In the genomic region with DNA sequence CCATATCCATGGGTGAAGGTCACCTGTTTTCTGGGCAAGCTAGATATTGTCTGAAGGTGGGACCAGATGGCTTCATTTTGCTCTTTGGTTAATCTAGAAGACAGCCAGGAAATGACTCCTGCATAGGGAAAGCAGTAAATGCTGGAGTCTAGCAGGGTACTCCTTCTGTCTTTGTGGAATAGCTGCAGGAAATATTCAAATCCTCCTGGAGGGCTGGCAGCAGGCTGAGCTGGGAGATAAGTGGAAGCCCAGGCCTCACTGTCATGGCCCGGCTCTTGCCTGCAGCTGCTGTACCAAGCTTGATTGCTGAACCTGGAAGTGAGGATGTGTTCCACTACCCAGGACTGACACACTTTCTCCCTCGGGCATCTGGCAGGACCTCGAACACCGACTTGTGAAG, we compare ENCODE assay signal across 17 mouse cellular contexts. TPM values are rescaled to one million over a fixed set of nuclear protein-coding genes. Genes with fewer than 3 reads are reported as not detected.
A peak's percentile ranks its signal among the peaks of the same experiment; 100 is the strongest.
DNase-seq lines count a peak whose midpoint lies in the region; TF ChIP-seq lines count a peak whose summit lies in the region.
"Had no signal": no experiment of that assay in that cellular context is flagged by ENCODE, and none has a peak within 500 bp of the region (broad histone marks: within the 10 kb centered on the region; RNA-seq: fewer than 3 reads in every experiment).

No protein-coding gene starts in this region.

- DNase-seq in cerebellum, postnatal 10 days = peak; percentile 50 to 56
- DNase-seq in cerebellum, adult 8-10 months = no peak
- DNase-seq in cerebellum, postnatal 25 days = peak; percentile 37 to 43
- no peak for DNase-seq in cerebellum, adult 9-11 months
- no peak for DNase-seq in layer of hippocampus, adult 2 months (ENCODE audit: low spot score in 2 of 2)
- no peak for DNase-seq in layer of hippocampus, adult 9-11 months
- DNase-seq in layer of hippocampus, postnatal 14 days (ENCODE audit: low spot score in 2 of 2) = no peak
- DNase-seq: adrenal gland, adult 2 months; adrenal gland, postnatal 10 days; adrenal gland, postnatal 25 days; cerebellum, adult 11 months; cerebellum, adult 9-10 months; forebrain, postnatal 0 days had no signal

- TF ChIP-seq CTCF in layer of hippocampus, adult 2 months (conservative IDR thresholded peaks at IDR 0.05) = no peak

- H3K4me3 ChIP-seq in layer of hippocampus, adult 2 months = no peak overlapping the region
- H3K4me3 ChIP-seq: embryonic facial prominence, embryonic 10.5 days; embryonic facial prominence, embryonic 12.5 days; forebrain, embryonic 13.5 days; forebrain, embryonic 15.5 days had no signal

- H3K27ac ChIP-seq in layer of hippocampus, adult 2 months = peak overlapping the region; percentile 6; the same call in 1 of the 2 replicates
- H3K27ac ChIP-seq: embryonic facial prominence, embryonic 10.5 days; embryonic facial prominence, embryonic 12.5 days; forebrain, embryonic 13.5 days; forebrain, embryonic 15.5 days had no signal

RNA-seq across cellular contexts. Expression of a gene that starts 11.4 kb away (rescaled TPM):
- total RNA-seq in layer of hippocampus, adult 2 months (2021) = 10 to 100 TPM; 74.0 to 78.6 TPM
- total RNA-seq in layer of hippocampus, postnatal 14 days (2021) = 10 to 100 TPM; 93.6 to 96.1 TPM

Comparison
In these comparisons a context has a peak if more than half of its experiments do, and no peak if none do; other contexts are left out.
1. DNase-seq: peak in cerebellum, postnatal 10 days (2 of 2) and cerebellum, postnatal 25 days (2 of 2); none in cerebellum, adult 8-10 months (single experiment), cerebellum, adult 9-11 months (single experiment), layer of hippocampus, adult 2 months (0 of 2), layer of hippocampus, adult 9-11 months (single experiment) and layer of hippocampus, postnatal 14 days (0 of 2).